Mouse (Mus musculus) neural tube, embryonic 13.5 days (tissue): ENCODE measurements at regions not wholly inside any gene's neighbourhood (a gene's known extent, or its start where the extent isn't known, plus 50 kb on each side); places are given as distances from the start of the nearest gene placed in this dataset.

ENCODE experiments used
- ATAC-seq: fragments of 200-750 bp; cut with Nextera tagmentation; 2 replicates; pipeline ENCODE4 v1.8.0; 2017; ENCODE audit warnings: low read depth, mild to moderate bottlenecking, moderate TSS enrichment, moderate library complexity
- H3K27ac ChIP-seq: fragments of 300-500 bp; sonication (generic); replicated peaks from 2 replicates; pipeline ENCODE4 v1.5.1; 2015; ENCODE audit warnings: moderate library complexity, mild to moderate bottlenecking, inconsistent platforms
- H3K27me3 ChIP-seq: fragments of 300-500 bp; sonication (generic); 2 replicates; pipeline ENCODE4 v1.6.1; 2015; ENCODE audit warnings: mild to moderate bottlenecking, inconsistent platforms
- H3K36me3 ChIP-seq: fragments of 300-500 bp; sonication (generic); 2 replicates; pipeline ENCODE4 v1.6.1; 2015; ENCODE audit warnings: mild to moderate bottlenecking, inconsistent platforms
- H3K4me1 ChIP-seq: fragments of 300-500 bp; sonication (generic); replicated peaks from 2 replicates; pipeline ENCODE4 v1.6.1; 2015; ENCODE audit warnings: inconsistent platforms
- H3K4me2 ChIP-seq: fragments of 300-500 bp; sonication (generic); 2 replicates; pipeline ENCODE4 v1.6.1; 2015; ENCODE audit warnings: inconsistent platforms, mild to moderate bottlenecking, moderate library complexity
- H3K4me3 ChIP-seq: fragments of 300-500 bp; sonication (generic); 2 replicates; pipeline ENCODE4 v1.5.1; 2015; ENCODE audit warnings: mild to moderate bottlenecking, inconsistent platforms
- H3K9ac ChIP-seq: fragments of 300-500 bp; sonication (generic); 2 replicates; pipeline ENCODE4 v1.6.1; 2015; ENCODE audit warnings: moderate library complexity, mild to moderate bottlenecking, inconsistent platforms
- H3K9me3 ChIP-seq: fragments of 300-500 bp; sonication (generic); 2 replicates; pipeline ENCODE4 v1.6.1; 2016; ENCODE audit warnings: inconsistent platforms
- WGBS: fragments of 180-500 bp; shearing (Covaris S2); methylation state at CpG from one replicate; pipeline ENCODE4 v1.1.7; 2015; 5-methylcytosine and 5-hydroxymethylcytosine counted together

- Histone ChIP-seq H3K27ac (no peak overlapping the region), H3K4me1 (no peaks in the 10 kb centered on the region), H3K9ac (no peak overlapping the region), H3K4me2 (no peak overlapping the region), H3K9me3 (no peaks in the 10 kb centered on the region), H3K36me3 (no peaks in the 10 kb centered on the region), H3K4me3 (no peak overlapping the region), H3K27me3 (no peaks in the 10 kb centered on the region)
- WGBS = 61% methylated on average over 5 of the region's 5 CpGs
- ATAC-seq = no peak
Observed at GRCm38 (mm10) chr10:96733581-96733980, 116.8 kb downstream of the Btg1 start.

GRCm38 (mm10) chr10:96735146-96735545, 118.3 kb downstream of the Btg1 start:
- H3K4me1 ChIP-seq = no peaks in the 10 kb centered on the region
- ATAC-seq = no peak
- no peak overlapping the region for H3K27ac ChIP-seq
- no peak overlapping the region for H3K9ac ChIP-seq
- H3K4me3 ChIP-seq = no peak overlapping the region
- H3K27me3 ChIP-seq = no peaks in the 10 kb centered on the region
- H3K36me3 ChIP-seq = no peaks in the 10 kb centered on the region
- no peak overlapping the region for H3K4me2 ChIP-seq
- WGBS = 94% methylated on average over 11 of the region's 11 CpGs
- no peaks in the 10 kb centered on the region for H3K9me3 ChIP-seq

GRCm38 (mm10) chr10:96735885-96736628, 119.3 kb downstream of the Btg1 start:
- H3K4me3 ChIP-seq = no peak overlapping the region
- H3K4me2 ChIP-seq = no peak overlapping the region
- no peak for ATAC-seq
- H3K27ac ChIP-seq = no peak overlapping the region
- no peaks in the 10 kb centered on the region for H3K36me3 ChIP-seq
- H3K27me3 ChIP-seq = no peaks in the 10 kb centered on the region
- no peaks in the 10 kb centered on the region for H3K4me1 ChIP-seq
- H3K9ac ChIP-seq = no peak overlapping the region
- WGBS = 84% methylated on average over 4 of the region's 4 CpGs
- no peaks in the 10 kb centered on the region for H3K9me3 ChIP-seq

GRCm38 (mm10) chr10:96737972-96738371, 121.2 kb downstream of the Btg1 start:
- no peaks in the 10 kb centered on the region for H3K4me1 ChIP-seq
- H3K27ac ChIP-seq = no peak overlapping the region
- no peak overlapping the region for H3K4me2 ChIP-seq
- no peaks in the 10 kb centered on the region for H3K27me3 ChIP-seq
- H3K4me3 ChIP-seq = no peak overlapping the region
- H3K9me3 ChIP-seq = no peaks in the 10 kb centered on the region
- no peak for ATAC-seq
- H3K9ac ChIP-seq = no peak overlapping the region
- WGBS = 91% methylated on average over 6 of the region's 6 CpGs
- H3K36me3 ChIP-seq = no peaks in the 10 kb centered on the region

- ATAC-seq = no peak
- Histone ChIP-seq H3K27ac (no peak overlapping the region), H3K9ac (no peak overlapping the region), H3K4me1 (no peaks in the 10 kb centered on the region), H3K36me3 (no peaks in the 10 kb centered on the region), H3K4me3 (no peak overlapping the region), H3K4me2 (no peak overlapping the region), H3K27me3 (no peaks in the 10 kb centered on the region), H3K9me3 (no peaks in the 10 kb centered on the region)
- WGBS = 91% methylated on average over 5 of the region's 5 CpGs
Observed at GRCm38 (mm10) chr10:96738606-96739005, 121.8 kb downstream of the Btg1 start.

GRCm38 (mm10) chr10:96744167-96744777, 127.5 kb downstream of the Btg1 start:
- Histone ChIP-seq H3K9me3 (no peaks in the 10 kb centered on the region), H3K9ac (no peak overlapping the region), H3K36me3 (no peaks in the 10 kb centered on the region), H3K4me2 (0 out of 2 replicates have a peak overlapping the region, but pooled peaks have one; percentile 1), H3K27me3 (no peaks in the 10 kb centered on the region), H3K27ac (no peak overlapping the region), H3K4me1 (peaks cover 12% of the 10 kb centered on the region; the same call in 1 of the 2 replicates), H3K4me3 (no peak overlapping the region)
- no peak for ATAC-seq
- 46% methylated on average over 11 of the region's 11 CpGs for WGBS

GRCm38 (mm10) chr10:96747015-96747663, 130.3 kb downstream of the Btg1 start:
- Histone ChIP-seq H3K9ac (no peak overlapping the region), H3K4me2 (no peak overlapping the region), H3K9me3 (no peaks in the 10 kb centered on the region), H3K36me3 (no peaks in the 10 kb centered on the region), H3K27me3 (no peaks in the 10 kb centered on the region), H3K4me1 (peaks cover 20% of the 10 kb centered on the region), H3K27ac (no peak overlapping the region), H3K4me3 (no peak overlapping the region)
- ATAC-seq = no peak
- 70% methylated on average over 9 of the region's 9 CpGs for whole genome bisulfite sequencing

- WGBS = 51% methylated on average over 5 of the region's 5 CpGs
- Histone ChIP-seq H3K4me2 (no peak overlapping the region), H3K9me3 (no peaks in the 10 kb centered on the region), H3K4me1 (peaks cover 31% of the 10 kb centered on the region), H3K27me3 (no peaks in the 10 kb centered on the region), H3K9ac (no peak overlapping the region), H3K4me3 (no peak overlapping the region), H3K27ac (no peak overlapping the region), H3K36me3 (no peaks in the 10 kb centered on the region)
- no peak for ATAC-seq
Observed at GRCm38 (mm10) chr10:96750861-96751260, 134.1 kb downstream of the Btg1 start.

- peaks cover 32% of the 10 kb centered on the region for H3K4me1 ChIP-seq
- peak overlapping the region; percentile 6 for H3K9ac ChIP-seq
- no peaks in the 10 kb centered on the region for H3K27me3 ChIP-seq
- no peaks in the 10 kb centered on the region for H3K36me3 ChIP-seq
- 10% methylated on average over 12 of the region's 12 CpGs for WGBS
- peak overlapping the region; percentile 9; the same call in 1 of the 2 replicates for H3K4me3 ChIP-seq
- peak overlapping the region; percentile 49 for H3K4me2 ChIP-seq
- H3K27ac ChIP-seq = peak overlapping the region; percentile 67
- ATAC-seq = peak; percentile 78
- H3K9me3 ChIP-seq = no peaks in the 10 kb centered on the region
Observed at GRCm38 (mm10) chr10:96751580-96752264, 134.9 kb downstream of the Btg1 start.

- no peaks in the 10 kb centered on the region for H3K9me3 ChIP-seq
Observed at GRCm38 (mm10) chr10:96752531-96752930, 135.7 kb downstream of the Btg1 start.

GRCm38 (mm10) chr10:96753521-96753920, 136.7 kb downstream of the Btg1 start:
- Histone ChIP-seq H3K27ac (no peak overlapping the region), H3K4me1 (peaks cover 29% of the 10 kb centered on the region), H3K27me3 (no peaks in the 10 kb centered on the region), H3K4me3 (no peak overlapping the region), H3K36me3 (no peaks in the 10 kb centered on the region), H3K9ac (no peak overlapping the region), H3K9me3 (no peaks in the 10 kb centered on the region), H3K4me2 (no peak overlapping the region)
- 23% methylated on average over 1 of the region's 1 CpGs for WGBS
- no peak for ATAC-seq

More at GRCm38 (mm10) chr10:96752531-96752930, 135.7 kb downstream of the Btg1 start:
- WGBS = 93% methylated on average over 5 of the region's 5 CpGs
- no peak overlapping the region for H3K4me2 ChIP-seq
- no peak overlapping the region for H3K9ac ChIP-seq
- peaks cover 29% of the 10 kb centered on the region for H3K4me1 ChIP-seq
- H3K4me3 ChIP-seq = no peak overlapping the region
- H3K27ac ChIP-seq = no peak overlapping the region; the same call in 1 of the 2 replicates
- no peaks in the 10 kb centered on the region for H3K27me3 ChIP-seq
- ATAC-seq = no peak
- H3K36me3 ChIP-seq = no peaks in the 10 kb centered on the region

- Histone ChIP-seq H3K4me3 (no peak overlapping the region), H3K4me1 (peaks cover 29% of the 10 kb centered on the region), H3K36me3 (no peaks in the 10 kb centered on the region), H3K9ac (no peak overlapping the region), H3K9me3 (no peaks in the 10 kb centered on the region), H3K27ac (0 out of 2 replicates have a peak overlapping the region, but pooled peaks have one; percentile 10), H3K27me3 (no peaks in the 10 kb centered on the region), H3K4me2 (no peak overlapping the region)
- WGBS = 15% methylated on average over 8 of the region's 8 CpGs
- ATAC-seq = peak; percentile 45; the same call in 1 of the 2 replicates
Observed at GRCm38 (mm10) chr10:96755674-96756073, 138.9 kb downstream of the Btg1 start.
